Mouse (Mus musculus) embryo, embryonic 11.5 days (tissue): ENCODE measurements around the gene Fan1.

Source experiments
- DNase-seq: peaks from one replicate; pipeline ENCODE4 v3.0.0-alpha.2; 2012; ENCODE audit warnings: low read depth, low spot score

The Fan1 gene

DNA sequence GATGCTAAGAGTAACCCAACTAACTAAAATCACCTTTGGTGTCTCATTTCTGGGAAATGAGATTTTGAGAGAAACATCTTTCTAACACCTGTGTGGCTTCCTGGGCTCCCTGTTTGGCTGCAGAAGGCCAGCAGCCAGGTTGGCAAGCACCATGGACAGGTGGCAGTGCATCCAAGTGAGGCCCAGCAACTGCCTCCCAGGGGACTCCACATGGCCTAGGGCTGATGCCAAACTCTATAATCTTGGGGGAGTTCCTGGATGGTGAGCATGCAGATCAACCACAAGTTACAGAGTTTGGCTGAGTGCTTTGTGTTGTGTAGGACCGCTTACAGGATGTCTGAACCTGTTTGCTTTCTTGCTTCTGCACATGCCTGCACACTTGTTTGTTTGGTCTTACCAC is 41.2 kb downstream of the Fan1 start:
- no peak for DNase-seq

DNA sequence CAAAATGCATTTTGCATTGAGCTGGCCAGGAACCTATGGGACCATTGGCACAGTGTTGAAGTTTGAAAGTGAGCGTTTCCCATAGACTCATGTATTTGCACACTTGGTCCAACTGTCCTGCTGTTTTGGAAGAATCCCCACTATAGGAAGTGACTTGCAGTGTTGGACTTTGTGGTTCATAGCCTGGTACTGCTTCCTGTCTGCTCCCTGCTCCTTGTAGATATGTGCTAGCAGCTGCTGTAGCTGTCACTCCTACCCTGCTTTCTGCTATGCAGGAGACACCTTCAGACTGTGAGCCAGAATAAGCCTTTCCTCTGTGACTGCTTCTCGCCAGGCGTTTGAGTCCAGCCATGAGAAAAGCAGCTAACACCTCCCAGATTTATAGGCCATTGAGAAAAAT is 42.6 kb downstream of the Fan1 start:
- no peak for DNase-seq

DNA sequence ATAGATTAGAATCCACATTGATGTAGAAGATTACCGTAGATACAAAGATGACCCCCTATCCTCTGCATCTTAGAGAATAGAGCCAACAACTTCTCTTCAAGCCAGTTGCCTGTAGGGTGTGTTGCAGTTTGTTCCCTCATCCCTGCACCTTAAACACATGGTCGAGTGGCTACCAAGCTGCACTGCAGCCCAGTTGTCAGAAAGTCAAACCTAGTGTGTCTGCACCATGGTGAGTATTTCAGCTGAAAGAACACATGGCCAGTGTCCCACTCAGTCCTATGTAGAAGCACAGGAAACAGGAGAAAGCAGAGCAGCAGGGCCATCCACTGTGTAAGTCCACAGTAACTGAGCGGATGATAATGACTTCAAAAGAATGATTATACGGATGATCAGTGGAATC is 46.4 kb downstream of the Fan1 start:
- DNase-seq = no peak

DNA sequence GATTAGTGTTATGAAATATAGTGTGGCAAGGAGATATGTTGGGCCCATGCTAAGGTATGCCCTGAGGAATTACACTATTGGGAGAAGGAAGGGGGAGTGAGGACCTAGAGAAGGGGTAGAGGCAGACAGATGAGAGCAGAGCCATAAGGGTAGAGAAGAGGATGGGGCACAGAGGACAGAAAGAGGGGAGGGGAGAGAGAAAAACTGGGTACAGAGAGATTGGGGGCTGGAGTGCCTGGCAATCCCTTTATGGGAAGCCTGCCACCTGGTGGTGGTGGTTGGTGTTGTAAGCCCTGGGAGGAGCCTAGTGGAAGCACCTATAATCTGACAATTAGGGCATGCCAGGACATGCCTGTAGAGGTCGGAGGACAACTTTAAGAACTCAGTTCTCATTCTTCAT is 47.0 kb downstream of the Fan1 start:
- DNase-seq = peak; percentile 52

DNA sequence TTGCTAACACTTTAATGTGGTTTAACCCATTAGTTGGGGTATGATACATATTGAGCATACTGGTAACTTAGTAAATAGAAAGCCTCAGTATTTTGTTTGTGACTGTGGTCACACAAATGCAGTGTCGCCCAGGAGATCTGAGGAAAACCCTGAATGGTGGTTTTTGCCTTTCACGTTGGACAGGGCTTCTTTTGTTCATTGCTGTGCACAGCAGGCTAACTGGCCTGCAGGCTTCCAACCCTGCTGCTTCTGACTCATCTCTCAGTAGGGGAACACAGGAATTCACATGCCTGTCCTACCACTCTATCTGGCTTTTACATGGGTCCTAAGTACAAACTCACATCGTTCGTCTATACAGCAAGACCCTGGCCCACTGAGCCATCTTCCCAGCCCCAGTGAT is 52.2 kb downstream of the Fan1 start:
- DNase-seq = no peak

DNA sequence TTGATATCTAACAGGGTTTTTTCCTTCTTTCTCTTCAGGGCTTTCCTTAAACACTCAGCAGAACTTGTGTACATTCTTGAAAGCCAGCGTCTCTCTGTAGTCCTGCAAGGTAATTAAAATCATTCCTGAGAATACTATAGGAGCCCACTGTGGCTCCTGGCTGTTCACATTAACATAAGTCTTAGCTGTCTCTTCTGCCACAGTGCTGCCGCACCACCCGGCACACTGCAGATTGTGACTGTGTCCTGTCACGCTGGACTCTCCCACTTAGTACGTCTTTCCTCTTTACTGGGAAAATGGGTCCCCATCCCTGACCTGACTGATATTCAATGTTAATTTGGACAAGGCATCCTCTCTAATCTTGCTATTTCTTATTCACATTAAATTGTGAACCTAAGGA is 52.8 kb downstream of the Fan1 start:
- no peak for DNase-seq

DNA sequence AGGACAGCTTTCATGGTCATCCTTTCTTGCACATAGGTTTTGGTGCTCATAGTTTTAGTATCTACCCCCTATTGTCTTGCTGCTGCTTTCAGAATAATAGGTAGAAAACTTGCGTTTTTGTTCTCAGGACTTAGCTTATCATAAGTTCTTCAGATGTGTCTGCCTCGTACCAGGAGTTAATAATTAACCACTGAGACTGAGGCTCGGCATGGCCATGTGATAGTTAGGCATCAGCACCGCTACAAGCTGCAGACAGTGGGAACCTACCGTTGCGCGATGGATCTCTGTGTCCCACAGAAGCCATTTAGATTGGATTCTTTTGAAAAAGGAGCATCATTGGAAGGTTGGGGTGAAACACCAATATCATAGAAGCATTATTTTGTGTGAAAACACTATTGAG is 61.1 kb downstream of the Fan1 start:
- no peak for DNase-seq

DNA sequence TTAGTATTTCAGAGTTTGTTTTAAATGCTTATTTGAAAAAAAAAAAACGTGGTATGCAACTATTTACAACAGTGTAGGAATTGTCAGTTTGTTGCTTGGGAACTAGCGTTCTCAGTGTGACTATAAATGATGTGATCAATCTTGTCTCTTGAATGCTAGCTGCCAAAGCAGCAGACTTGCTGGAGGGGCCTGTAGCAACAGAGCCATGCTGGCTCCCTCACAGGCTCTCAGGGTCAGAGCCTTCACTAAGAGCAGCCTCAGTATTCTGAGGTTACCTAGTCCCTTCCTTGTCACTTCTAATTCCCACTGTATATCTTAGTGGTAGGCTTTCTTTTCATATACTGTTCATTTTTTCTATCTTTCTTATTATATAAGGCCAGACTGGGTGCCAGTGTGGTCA is 63.1 kb downstream of the Fan1 start:
- DNase-seq = no peak

DNA sequence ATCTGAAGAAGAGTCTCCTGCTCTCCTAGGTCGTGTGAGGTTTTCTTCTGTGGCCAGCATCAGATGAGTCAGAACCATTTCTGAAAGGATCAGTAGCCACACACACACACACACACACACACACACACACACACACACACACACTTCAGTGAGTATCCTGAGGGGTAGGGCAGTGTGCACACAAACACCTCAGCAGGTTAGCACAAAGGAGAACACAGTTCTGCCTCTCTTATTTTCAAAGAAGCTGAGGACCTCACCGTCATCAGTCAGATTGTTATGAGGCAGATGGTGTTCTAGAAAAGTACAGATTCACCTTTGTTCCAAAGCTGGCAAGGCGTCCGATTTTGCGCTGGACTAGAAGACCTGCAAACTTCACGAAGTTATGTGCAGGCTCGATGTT is 63.7 kb downstream of the Fan1 start:
- DNase-seq = no peak
